Mouse (Mus musculus) mouse trophoblast stem cell (cell line): Measurements from ENCODE around the gene Klf11.

Experiments used
- in situ Hi-C, 2 experiments: fragments of 300-500 bp; cut with MseI, MboI; formaldehyde crosslinking; loops; 2 replicates in 1 of 2; 3 replicates in 1 of 2; pipeline ENCODE4 v1.15.1; 2025

Klf11 gene

DNA sequence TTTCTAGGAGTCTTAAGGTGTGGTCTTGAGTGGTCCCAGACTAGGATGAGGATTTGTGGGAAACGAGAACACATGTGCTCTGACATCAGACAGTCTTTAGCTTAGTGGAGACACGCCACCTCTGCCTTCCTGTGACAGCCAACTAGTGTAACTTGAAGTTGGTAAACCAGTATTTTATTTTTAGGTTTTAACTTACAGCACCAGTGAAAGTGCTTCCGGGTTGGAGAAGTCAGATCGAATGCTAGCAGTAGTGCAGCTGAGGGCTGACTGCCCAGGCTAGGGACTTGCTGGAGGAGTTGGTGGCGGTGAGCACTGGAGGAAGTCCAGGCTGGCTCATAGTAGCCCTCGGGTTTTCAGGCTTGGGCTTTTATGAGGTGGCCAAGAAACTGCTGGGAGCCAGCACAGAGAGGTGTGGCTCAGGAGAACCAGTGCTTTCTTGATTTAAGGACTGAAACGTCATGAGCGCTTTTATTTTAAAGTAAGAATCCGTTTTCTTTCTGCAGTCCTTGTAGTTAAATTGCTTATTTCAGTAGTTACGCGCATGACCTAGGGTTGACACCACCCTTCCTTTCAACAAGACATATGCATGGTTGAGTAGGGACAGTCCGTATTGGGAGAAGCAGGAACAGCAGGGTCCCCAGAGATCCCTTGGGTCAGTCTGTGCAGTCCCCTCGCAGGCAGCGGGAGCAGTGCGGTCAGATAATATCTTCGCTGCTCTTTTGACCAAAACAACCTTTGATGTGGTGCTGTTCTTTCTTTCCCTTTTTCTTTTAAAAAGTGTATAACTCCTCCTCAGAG, 3.2 kb downstream of the Klf11 start:
- in situ Hi-C loops: no loop called here

GRCm38 (mm10) chr12:24656436-24656835, 5.4 kb downstream of the Klf11 start:
- in situ Hi-C loops: no loop called here

- in situ Hi-C loops: no loop called here
These were observed 7.9 kb downstream of the Klf11 start for GRCm38 (mm10) chr12:24658998-24659397.

DNA sequence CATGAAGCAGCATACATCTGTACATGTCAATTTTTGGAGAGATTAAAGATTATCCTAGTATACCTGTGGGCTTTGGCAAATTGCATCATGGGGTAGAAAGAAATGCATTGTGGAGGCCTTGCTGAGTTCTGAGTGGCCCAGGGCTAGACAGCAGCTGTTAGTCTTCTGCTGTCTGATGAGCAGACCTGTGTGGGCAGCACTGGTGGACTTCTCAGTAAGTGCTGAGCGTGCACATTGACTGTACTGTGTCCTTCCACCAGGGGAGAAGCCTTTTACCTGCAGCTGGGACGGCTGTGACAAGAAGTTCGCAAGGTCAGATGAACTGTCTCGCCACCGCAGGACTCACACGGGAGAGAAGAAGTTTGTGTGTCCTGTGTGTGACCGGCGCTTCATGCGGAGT, 8.8 kb downstream of the Klf11 start:
- in situ Hi-C loops: no loop called here

GRCm38 (mm10) chr12:24661100-24661499, 10.0 kb downstream of the Klf11 start:
- in situ Hi-C loops: no loop called here

- in situ Hi-C loops: no loop called here
These were observed 11.1 kb downstream of the Klf11 start for GRCm38 (mm10) chr12:24662131-24662530.

DNA sequence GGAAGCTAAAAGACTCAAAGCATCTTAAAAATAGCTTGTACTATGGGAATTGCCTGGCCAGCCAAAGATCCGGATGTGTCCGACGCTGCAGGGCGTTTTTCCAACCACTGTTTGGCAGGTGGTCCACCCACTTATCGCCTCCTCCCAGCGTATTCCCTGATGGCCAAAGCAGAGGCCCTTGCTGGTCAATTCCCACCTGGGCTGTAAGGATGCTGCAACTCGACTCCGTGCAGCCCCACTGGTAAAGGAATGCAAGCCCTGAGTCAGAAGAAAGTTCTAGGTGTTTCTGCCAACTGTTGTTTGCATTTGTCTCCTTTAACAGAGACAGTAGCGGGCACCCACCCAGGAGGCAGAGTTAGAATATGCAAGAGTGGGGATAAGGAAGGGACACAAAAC, 29.0 kb downstream of the Klf11 start:
- in situ Hi-C loops: loop anchor here in 1 of 2 experiments (5.0 kb wide), 1 partner anchor 73 kb away; no protein-coding TSS in a partner anchor

- in situ Hi-C loops: loop anchor here in 1 of 2 experiments (5.0 kb wide), 1 partner anchor 73 kb away; no protein-coding TSS in a partner anchor
These were observed 29.6 kb downstream of the Klf11 start for GRCm38 (mm10) chr12:24680492-24681285.

DNA sequence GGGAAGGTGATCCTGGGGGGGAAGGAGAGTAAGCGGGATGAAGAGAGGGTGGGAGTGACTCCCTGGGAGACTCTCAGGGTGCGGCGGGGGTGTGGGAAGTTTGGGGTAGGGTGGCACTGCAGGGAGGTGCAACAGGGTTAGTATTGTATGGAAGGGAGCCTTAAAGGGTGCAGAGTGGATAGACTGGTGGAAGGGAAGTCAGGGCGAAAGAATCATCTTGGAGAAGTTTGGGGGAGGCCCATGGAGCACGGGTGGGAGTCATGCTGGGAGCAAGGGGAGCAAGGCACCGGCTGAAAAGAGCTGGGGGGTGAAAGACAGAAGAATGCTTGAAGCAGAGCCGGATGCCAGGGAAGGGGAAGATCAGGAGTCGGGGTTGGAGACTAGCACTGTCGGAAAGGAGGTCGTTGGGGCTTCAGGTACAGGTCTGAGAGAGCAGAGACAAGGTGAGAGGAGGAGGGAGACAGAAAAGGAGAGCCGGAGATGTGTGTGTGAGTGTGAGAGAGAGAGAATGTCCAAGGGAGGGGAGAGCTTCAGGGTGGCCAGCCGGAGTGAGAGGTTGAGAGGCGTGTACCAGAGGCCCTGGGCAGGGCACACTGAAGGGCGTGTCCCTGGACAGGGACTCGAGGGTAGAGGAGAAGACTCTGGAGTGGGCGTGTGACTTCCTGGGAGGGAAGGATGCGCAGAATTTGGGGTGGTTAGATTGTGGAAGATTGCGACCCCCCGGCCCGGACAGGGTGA, 30.4 kb downstream of the Klf11 start, which contains the start of gene Cys1:
Cys1 (minus strand) TSS at position 528 of the 738 bp plus-strand sequence.
- in situ Hi-C loops: loop anchor here in 1 of 2 experiments (5.0 kb wide), 1 partner anchor 74 kb away; no protein-coding TSS in a partner anchor

DNA sequence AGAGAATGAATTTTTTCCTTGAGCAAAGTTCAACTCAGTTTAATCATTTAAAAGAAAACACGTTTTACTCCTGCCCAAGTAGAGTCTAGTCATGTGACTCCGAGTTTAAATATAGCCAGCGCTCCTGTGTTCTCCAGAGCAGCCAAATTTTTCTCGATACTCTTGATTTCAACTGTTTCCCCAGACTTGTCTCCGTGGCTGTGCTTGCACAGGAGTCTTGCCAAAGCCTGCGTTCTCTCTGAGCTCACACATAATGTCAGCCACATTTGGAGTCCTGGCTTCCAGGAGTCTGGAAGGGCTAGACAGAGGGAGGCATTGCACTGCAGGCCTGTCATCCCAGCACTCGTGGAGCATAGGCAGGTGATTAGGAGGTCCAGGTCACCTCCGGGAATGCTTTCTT, 31.5 kb downstream of the Klf11 start:
- in situ Hi-C loops: loop anchor here in 1 of 2 experiments (5.0 kb wide), 1 partner anchor 75 kb away; no protein-coding TSS in a partner anchor

- in situ Hi-C loops: loop anchor here in 1 of 2 experiments (5.0 kb wide), 1 partner anchor 76 kb away; no protein-coding TSS in a partner anchor
These were observed 32.4 kb downstream of the Klf11 start for GRCm38 (mm10) chr12:24683461-24683860.

DNA sequence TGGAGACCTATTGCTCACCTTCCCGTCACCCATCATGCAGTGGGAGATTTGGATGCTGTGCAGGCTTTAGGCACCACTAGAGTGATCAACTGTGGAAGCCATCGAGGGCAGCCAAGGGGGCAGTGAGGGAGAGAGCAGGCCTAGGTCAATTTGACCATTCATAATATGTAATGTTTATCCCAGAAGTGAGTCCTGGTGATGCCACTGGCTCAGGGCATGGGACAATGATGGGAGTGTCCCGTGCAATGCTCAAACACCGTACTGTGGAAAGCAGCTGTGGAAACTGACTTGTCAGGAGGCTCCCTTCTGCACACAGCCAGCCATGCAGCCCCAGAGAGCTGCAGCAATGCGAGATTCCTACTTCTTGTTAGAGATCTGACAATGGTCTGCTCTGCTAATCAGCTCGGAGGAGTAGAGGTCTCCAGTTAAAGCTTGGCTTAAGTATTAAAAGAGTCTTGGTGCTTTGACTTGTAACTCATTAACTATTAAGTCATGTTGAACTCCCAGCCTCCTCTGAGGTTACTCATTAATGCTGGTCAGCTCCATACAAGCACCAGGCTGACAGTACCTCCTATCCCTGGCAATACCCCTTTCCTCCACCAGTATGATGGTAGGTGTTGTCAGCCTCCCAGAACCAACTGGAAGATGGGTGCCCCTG, 35.1 kb downstream of the Klf11 start:
- in situ Hi-C loops: no loop called here

GRCm38 (mm10) chr12:24686696-24687346, 35.7 kb downstream of the Klf11 start:
- in situ Hi-C loops: no loop called here

- in situ Hi-C loops: loop anchor here in 1 of 2 experiments (10.0 kb wide), 1 partner anchor 216 kb away; no protein-coding TSS in a partner anchor
These were observed 39.3 kb downstream of the Klf11 start for GRCm38 (mm10) chr12:24690351-24690750.

DNA sequence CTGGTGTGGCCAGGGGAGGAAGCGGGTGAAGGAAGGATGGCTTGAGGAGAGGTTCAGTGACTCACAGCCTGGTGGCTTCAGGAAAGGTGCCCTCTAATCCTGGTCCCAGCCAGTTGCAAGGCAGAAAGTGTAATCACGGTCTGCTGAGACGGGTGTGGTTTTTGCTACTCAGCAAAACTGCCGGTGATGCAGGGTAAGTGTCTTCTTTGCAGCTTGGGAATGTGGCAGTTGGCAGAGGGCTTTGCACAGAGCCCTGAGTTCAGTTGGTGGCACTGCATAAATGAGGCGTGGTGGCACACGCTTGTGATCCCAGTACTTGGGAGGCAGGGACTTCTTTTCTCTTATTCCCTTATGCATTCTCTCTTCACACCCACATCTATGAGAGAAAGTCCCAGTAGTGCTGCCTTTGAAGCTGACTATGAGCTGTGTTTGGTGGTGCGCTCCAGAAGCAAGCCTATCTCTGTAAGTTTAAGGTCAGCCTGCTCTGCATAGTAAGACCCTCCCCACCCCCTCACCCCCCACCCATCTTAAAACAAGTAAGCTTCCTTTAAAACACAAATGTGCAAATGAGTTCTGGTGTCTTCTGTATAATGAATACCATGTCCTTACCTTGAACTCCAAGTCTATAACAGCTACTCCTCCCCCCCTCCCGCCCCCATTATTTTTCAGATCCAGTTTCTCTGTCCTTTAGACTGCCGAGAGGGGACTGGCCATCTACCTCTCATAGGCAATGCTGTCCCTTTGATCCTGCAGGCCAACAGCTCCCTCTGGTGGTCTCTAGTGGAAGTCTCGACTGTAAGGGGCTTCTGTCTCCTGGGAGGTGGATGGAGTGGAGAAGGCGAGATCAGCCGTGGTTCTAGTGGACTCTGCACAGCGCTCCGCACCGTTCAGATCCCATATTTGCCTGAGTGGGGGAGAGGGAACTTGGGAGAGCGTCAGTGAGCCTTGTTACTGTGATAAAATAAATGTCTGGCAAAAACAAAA, 45.7 kb downstream of the Klf11 start:
- in situ Hi-C loops: loop anchor here (5.0 to 10.0 kb wide), 3 partner anchors 94 to 222 kb away; no protein-coding TSS in a partner anchor

DNA sequence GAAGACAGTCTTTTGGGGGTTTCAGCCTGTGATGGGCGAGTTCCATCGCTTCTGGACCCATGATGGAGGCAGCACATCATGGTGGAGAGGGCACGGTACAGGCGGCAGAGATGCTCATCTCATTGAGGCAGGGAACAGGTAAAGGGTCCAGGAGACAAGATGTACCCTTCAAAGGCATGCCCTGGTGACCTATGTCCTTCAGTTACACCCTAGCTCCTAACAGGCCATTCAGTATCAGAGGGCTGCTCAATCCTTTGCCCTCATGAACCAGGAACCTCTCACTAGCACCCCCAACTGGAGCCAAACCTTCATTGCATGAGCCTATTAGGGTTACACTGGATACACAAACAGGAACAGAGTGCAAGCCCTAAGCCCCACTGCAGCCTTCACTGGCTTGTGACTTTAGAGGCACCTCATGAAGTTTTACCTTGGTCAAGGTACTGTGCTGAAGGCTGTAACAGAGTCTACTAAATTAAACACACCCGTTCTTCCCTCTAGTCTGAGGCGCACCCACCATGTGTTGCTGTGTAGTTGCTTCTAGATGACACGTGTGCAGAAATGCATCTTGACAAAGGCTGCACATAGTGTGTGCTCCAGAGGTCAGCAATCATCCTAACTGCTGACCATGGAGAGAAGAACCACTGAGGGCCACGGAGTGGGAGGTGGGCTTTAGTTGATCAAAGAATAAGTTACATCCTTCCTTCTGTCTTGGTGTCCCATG, 46.6 kb downstream of the Klf11 start:
- in situ Hi-C loops: loop anchor here (5.0 to 10.0 kb wide), 3 partner anchors 95 to 223 kb away; no protein-coding TSS in a partner anchor

DNA sequence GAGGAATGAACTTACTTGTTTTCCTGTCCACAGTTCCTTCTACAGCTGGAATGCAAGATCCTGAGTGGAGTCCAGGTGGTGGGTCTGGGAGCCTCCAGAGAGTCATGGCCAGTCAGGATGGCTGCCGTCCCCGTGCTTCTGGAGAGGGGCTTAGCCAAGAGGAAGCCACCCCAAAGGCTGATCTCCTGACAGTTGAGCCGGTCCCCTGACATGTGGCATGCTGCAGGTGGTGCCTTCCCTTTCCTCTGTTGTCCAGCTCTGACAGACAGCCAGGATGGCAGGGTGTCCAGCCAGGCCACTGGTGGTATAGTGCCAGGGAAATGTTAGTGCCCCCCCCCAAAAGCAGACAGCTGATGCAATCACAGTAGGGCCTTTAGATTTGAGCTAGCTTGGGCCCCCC, 47.4 kb downstream of the Klf11 start:
- in situ Hi-C loops: loop anchor here (5.0 to 10.0 kb wide), 3 partner anchors 96 to 224 kb away; no protein-coding TSS in a partner anchor

- in situ Hi-C loops: loop anchor here (5.0 to 10.0 kb wide), 3 partner anchors 97 to 225 kb away; no protein-coding TSS in a partner anchor
These were observed 48.5 kb downstream of the Klf11 start for GRCm38 (mm10) chr12:24699578-24699977.
